Mouse (Mus musculus) liver, embryonic 15.5 days (tissue): Measurements from ENCODE around the gene Lrrc9. TPM values are rescaled to one million over a fixed set of nuclear protein-coding genes. Genes with fewer than 3 reads are reported as not detected.

Experiments used
- ATAC-seq: fragments of 200-750 bp; cut with Nextera tagmentation; 2 replicates; pipeline ENCODE4 v1.8.0; 2017; ENCODE audit warnings: moderate number of reproducible peaks, mild to moderate bottlenecking, moderate library complexity; ENCODE audit not compliant: insufficient read depth
- H3K27ac ChIP-seq: fragments of 300-500 bp; sonication (generic); replicated peaks from 2 replicates; pipeline ENCODE4 v1.5.1; 2015; ENCODE audit warnings: mild to moderate bottlenecking, inconsistent platforms
- H3K27me3 ChIP-seq: fragments of 300-500 bp; sonication (generic); 2 replicates; pipeline ENCODE4 v1.6.1; 2015; ENCODE audit warnings: mild to moderate bottlenecking, inconsistent platforms
- H3K36me3 ChIP-seq: fragments of 300-500 bp; sonication (generic); replicated peaks from 2 replicates; pipeline ENCODE4 v1.6.1; 2015; ENCODE audit warnings: moderate library complexity, mild to moderate bottlenecking, inconsistent platforms
- H3K4me1 ChIP-seq: fragments of 300-500 bp; sonication (generic); replicated peaks from 2 replicates; pipeline ENCODE4 v1.6.1; 2015; ENCODE audit warnings: inconsistent platforms
- H3K4me2 ChIP-seq: fragments of 300-500 bp; sonication (generic); 2 replicates; pipeline ENCODE4 v1.6.1; 2015; ENCODE audit warnings: moderate library complexity, mild to moderate bottlenecking, inconsistent platforms
- H3K4me3 ChIP-seq: fragments of 300-500 bp; sonication (generic); replicated peaks from 2 replicates; pipeline ENCODE4 v1.5.1; 2015; ENCODE audit warnings: mild to moderate bottlenecking, inconsistent platforms
- H3K9ac ChIP-seq: fragments of 300-500 bp; sonication (generic); 2 replicates; pipeline ENCODE4 v1.6.1; 2015; ENCODE audit warnings: moderate library complexity, mild to moderate bottlenecking, inconsistent platforms
- H3K9me3 ChIP-seq: fragments of 300-500 bp; sonication (generic); replicated peaks from 2 replicates; pipeline ENCODE4 v1.6.1; 2016; ENCODE audit warnings: inconsistent platforms
- WGBS: fragments of 180-500 bp; shearing (Covaris S2); methylation state at CpG from one replicate; pipeline ENCODE4 v1.1.7; 2015; ENCODE audit warnings: mixed read lengths; ENCODE audit not compliant: insufficient replicate concordance; 5-methylcytosine and 5-hydroxymethylcytosine counted together
- microRNA-seq: library from miRNA; unstranded; fragments of <30 nt; microRNA quantifications from one replicate; pipeline ENCODE4, GENCODE M21; 2016
- polyA plus RNA-seq: library from polyadenylated mRNA; unstranded; fragments of >200 nt; fragmentation: Nextera tagmentation; extraction: Ambion mirVana; gene quantifications from 2 replicates; pipeline ENCODE4 v1.2.1, GENCODE M21; 2015

The Lrrc9 gene
- polyA plus RNA-seq, 1 experiment from 2014 or later, result 0.12 TPM

DNA sequence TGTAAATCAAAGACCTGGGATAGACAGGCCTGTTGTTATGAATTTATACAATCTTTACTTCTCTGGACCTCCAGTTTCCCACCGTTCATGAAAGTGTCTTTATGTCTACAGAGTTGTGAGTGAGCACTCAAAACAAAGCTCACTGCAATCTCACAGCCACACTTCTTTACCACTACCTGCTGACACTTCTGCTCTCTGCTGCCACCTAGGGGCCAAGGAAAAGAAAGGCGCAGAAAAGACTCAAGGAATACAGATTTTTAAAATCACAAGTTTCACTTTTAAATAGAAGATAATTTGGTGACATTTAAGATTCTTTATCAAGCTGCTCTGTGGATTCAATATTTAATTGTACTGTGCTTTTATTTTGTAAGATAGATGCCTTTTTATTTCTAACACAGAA is 79.0 kb downstream of the Lrrc9 start:
- no peak overlapping the region for H3K4me3 ChIP-seq
- H3K4me2 ChIP-seq, result no peak overlapping the region
- ATAC-seq, result no peak
- 0 out of 2 replicates have a peak, but pooled peaks cover 3% of the 10 kb centered on the region for H3K4me1 ChIP-seq
- H3K27ac ChIP-seq, result no peak overlapping the region
- H3K9me3 ChIP-seq, result no peaks in the 10 kb centered on the region
- no peaks in the 10 kb centered on the region for H3K27me3 ChIP-seq
- 2% methylated on average over 2 of the region's 2 CpGs for WGBS
- H3K9ac ChIP-seq, result no peak overlapping the region
- H3K36me3 ChIP-seq, result no peaks in the 10 kb centered on the region

DNA sequence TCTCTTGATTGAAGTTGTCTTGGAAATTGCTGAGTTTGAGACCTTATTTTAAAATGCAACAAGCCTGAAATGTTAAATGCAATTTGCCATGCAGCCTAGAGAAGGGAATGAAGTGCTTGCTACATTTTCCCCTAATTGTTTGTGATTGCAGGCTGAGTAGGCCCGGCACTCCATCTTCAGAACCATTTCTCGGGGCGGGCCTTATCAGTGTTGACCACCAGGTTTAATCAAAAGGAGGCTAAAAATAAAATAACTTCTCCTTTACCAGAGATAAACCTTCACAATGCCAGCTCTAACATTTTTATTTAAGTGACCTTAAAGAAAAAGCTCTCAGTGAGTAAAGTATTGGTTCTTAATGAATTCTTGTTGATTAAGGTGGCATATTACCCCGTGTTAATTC is 83.9 kb downstream of the Lrrc9 start:
- 36% methylated on average over 4 of the region's 4 CpGs for WGBS
- Histone ChIP-seq H3K27me3 (no peaks in the 10 kb centered on the region), H3K4me3 (no peak overlapping the region), H3K36me3 (no peaks in the 10 kb centered on the region), H3K9ac (no peak overlapping the region), H3K27ac (no peak overlapping the region), H3K4me1 (0 out of 2 replicates have a peak, but pooled peaks cover 4% of the 10 kb centered on the region), H3K4me2 (no peak overlapping the region), H3K9me3 (no peaks in the 10 kb centered on the region)
- no peak for ATAC-seq

DNA sequence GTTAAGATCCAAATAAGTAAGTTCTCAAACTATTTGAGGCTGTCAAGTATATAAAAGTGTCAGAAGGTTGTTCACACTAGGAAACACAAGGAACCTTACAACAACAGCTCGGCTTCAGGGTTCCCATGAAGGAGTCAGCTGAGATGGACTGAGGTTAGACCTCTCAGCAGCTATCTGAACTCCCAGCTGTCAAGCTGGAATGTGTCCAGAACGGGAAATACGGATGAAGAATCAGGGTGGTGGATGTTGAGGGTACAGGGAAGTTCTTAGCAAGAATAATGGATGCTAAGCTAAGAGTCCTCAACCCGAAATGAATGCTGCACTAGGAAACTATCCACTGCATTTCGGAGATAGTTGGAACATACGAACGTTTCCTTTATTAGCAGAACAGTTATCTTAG is 90.6 kb downstream of the Lrrc9 start:
- no peak overlapping the region for H3K4me2 ChIP-seq
- H3K36me3 ChIP-seq, result no peaks in the 10 kb centered on the region
- H3K9me3 ChIP-seq, result no peaks in the 10 kb centered on the region
- no peak overlapping the region for H3K9ac ChIP-seq
- no peaks in the 10 kb centered on the region for H3K27me3 ChIP-seq
- peaks cover 15% of the 10 kb centered on the region for H3K4me1 ChIP-seq
- H3K4me3 ChIP-seq, result no peak overlapping the region
- no peak for ATAC-seq
- WGBS, result 64% methylated on average over 7 of the region's 7 CpGs
- no peak overlapping the region for H3K27ac ChIP-seq

DNA sequence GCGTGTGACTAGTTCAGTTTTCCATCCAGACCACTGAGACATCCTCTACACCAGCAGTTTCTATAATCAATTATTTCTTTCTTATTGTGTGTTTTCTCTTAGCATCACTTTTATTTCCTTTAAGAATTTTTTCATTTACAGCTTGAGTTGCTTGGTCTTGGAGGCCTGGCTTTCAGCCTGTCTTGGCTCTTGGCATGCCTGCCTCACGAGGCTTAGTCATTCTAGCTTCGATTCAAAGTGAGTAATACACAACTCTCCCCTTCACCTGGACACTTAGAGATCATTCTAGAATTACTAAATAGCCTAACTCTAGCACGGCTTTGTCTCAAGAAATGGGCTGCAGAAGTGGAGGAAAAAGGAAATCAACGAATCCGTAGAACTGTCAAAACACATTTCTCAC is 92.3 kb downstream of the Lrrc9 start:
- no peaks in the 10 kb centered on the region for H3K27me3 ChIP-seq
- H3K9ac ChIP-seq, result no peak overlapping the region
- H3K36me3 ChIP-seq, result no peaks in the 10 kb centered on the region
- no peaks in the 10 kb centered on the region for H3K9me3 ChIP-seq
- peaks cover 15% of the 10 kb centered on the region for H3K4me1 ChIP-seq
- WGBS, result 56% methylated on average over 6 of the region's 6 CpGs
- no peak for ATAC-seq
- H3K4me3 ChIP-seq, result no peak overlapping the region
- no peak overlapping the region for H3K4me2 ChIP-seq
- H3K27ac ChIP-seq, result no peak overlapping the region

DNA sequence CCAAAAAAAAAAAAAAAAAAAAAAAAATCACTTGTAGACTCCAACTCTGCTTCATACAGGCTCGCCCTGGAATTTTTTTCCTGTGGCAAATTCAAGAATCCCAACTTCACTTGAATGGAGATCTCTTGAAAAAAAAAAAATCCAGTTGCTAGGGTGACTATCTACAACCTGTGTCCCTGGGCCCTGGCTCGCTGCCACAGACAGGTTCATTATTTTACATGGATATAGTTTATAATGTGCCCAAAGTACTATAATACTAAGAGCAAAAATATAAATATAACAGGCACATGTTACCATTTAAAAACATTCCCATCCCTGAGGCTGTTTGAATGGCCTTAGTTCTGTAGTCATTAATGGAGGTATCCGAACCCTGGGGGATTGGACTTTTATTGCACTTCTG is 93.9 kb downstream of the Lrrc9 start:
- Histone ChIP-seq H3K27ac (no peak overlapping the region; the same call in 1 of the 2 replicates), H3K9me3 (no peaks in the 10 kb centered on the region), H3K4me1 (peaks cover 15% of the 10 kb centered on the region), H3K36me3 (no peaks in the 10 kb centered on the region), H3K27me3 (no peaks in the 10 kb centered on the region), H3K4me3 (peak overlapping the region; percentile 67), H3K4me2 (peak overlapping the region; percentile 88), H3K9ac (no peak overlapping the region)
- 52% methylated on average over 3 of the region's 3 CpGs for WGBS
- no peak for ATAC-seq

DNA sequence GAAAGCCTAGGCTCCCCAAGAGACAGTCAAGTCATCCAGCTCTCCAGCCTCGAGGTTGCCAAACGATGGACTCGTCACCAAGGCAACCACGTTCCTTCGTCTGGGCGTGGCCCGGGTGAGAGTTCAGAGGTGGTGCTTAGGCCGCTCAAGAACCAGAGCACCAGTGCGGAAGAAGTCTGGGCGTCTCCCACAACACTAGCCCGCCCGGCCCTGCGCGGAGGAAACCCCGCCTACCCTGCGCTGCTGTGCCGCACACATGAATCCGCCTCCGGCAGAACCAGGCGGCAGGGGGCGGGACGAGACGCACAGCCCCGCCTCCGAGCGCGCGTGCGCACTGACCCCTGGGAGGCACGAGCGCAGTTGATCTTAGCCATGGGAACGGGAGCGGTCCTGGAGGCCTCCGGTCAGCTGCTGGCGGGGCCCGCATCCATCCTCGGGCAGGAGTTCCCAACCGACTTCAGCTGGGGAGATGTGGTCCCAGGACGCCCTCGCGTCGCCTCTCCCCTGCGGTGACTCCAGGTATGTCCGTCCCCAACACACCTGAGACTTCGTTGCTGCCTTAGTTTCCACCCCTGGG is 94.4 kb downstream of the Lrrc9 start, which contains the start of gene Pcnx4:
TSS of gene Pcnx4 (plus strand) at position 363 of the 577 bp plus-strand sequence.
- Histone ChIP-seq H3K27me3 (no peaks in the 10 kb centered on the region), H3K9ac (peak within 1 kb of the TSS; percentile 65), H3K36me3 (no peaks in the 10 kb centered on the region), H3K9me3 (no peaks in the 10 kb centered on the region), H3K27ac (peak within 1 kb of the TSS; percentile 52; the same call in 1 of the 2 replicates), H3K4me2 (peak within 1 kb of the TSS; percentile 88), H3K4me3 (peak within 1 kb of the TSS; percentile 67), H3K4me1 (peaks cover 15% of the 10 kb centered on the region)
- peak; percentile 100 for ATAC-seq
- WGBS, result under 1% methylated on average over 45 of the region's 45 CpGs

DNA sequence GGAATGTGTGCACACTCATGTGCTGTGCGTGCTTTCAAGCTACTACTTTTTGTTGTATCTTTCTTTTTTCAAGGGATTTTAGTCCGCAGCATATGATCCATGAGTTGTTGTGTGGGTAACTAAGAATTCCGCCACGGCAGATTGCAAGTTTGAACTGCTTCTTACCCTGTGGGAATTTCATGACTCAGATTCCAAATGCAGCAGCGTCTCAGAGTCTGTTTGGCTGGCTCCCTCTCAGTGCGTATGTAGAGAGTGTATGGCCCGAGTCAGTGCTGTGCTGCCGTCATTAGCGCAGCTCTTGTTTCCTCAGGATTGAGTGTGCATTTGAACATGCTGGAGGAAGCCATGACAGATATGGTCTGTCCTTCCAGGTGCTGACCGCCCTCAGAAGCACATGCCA is 96.9 kb downstream of the Lrrc9 start:
- Histone ChIP-seq H3K4me1 (peaks cover 15% of the 10 kb centered on the region), H3K27me3 (no peaks in the 10 kb centered on the region), H3K4me2 (no peak overlapping the region), H3K9ac (no peak overlapping the region), H3K27ac (no peak overlapping the region), H3K9me3 (no peaks in the 10 kb centered on the region), H3K36me3 (no peaks in the 10 kb centered on the region; the same call in 1 of the 2 replicates), H3K4me3 (no peak overlapping the region)
- no peak for ATAC-seq
- 83% methylated on average over 10 of the region's 10 CpGs for WGBS

DNA sequence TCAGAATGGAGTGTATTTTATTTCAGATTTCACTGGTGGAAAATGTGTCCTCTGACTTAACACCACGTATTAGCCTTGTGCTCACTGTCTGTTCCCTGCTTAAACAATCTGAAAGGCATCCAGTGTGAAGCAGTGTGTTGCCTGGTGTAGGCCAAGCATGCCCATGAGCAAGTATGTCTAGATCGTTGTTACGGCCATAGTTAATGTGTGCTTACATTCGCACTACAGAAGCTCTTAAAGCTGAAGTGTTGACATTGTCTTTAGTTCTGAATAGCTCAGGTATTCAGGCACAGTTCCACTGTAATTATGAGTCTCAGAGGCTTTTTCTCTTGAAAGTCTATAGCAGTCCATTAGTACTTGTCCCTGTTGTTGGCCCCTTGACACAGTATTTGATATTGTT is 112.7 kb downstream of the Lrrc9 start:
- Histone ChIP-seq H3K4me3 (no peak overlapping the region), H3K4me1 (no peaks in the 10 kb centered on the region), H3K9ac (no peak overlapping the region), H3K27ac (no peak overlapping the region), H3K27me3 (no peaks in the 10 kb centered on the region), H3K4me2 (no peak overlapping the region), H3K9me3 (no peaks in the 10 kb centered on the region), H3K36me3 (no peaks in the 10 kb centered on the region)
- 75% methylated on average over 4 of the region's 4 CpGs for WGBS
- ATAC-seq, result no peak

DNA sequence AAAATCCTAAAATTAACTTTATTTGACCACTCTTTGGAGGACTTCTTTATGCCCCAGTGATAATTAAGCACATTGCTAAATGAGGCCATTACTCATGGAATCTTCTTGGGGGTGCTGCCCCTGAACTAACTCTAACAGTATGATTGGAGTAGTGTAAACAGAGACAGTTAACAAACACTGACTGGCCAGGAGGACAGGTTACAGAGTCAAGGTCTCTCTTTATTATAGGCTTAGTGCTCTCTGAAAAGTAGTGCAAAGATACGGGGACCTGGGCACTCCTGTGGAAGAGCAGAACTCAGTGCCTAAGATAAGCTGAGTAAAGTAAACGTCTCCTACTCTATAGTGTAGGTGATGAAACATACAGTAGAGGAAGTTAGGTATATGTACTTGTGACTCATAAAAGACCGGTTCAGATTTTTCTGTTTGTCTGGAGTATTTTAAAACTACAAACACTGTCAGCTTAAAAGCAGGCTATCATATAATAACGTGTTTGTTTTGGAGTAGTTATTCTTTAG is 122.7 kb downstream of the Lrrc9 start:
- H3K27me3 ChIP-seq, result no peaks in the 10 kb centered on the region
- 54% methylated on average over 4 of the region's 4 CpGs for WGBS
- no peak overlapping the region for H3K9ac ChIP-seq
- H3K9me3 ChIP-seq, result no peaks in the 10 kb centered on the region
- H3K27ac ChIP-seq, result no peak overlapping the region
- H3K4me2 ChIP-seq, result no peak overlapping the region
- H3K4me3 ChIP-seq, result no peak overlapping the region
- no peaks in the 10 kb centered on the region for H3K4me1 ChIP-seq
- ATAC-seq, result no peak
- no peaks in the 10 kb centered on the region for H3K36me3 ChIP-seq

Small RNAs within 50 kb of the gene (microRNA-seq; reads per million reads assigned to microRNA genes)
- gene Gm44392, result not detected

Other genes with a start within 250 kb of the Lrrc9 start
- gene Rtn1, start 32.8 kb upstream of the Lrrc9 start, polyA plus RNA-seq, result 2.0 TPM in 2 replicates
- 2.0 and 2.1 TPM in 2 replicates for gene Pcnx4, start 94.5 kb downstream of the Lrrc9 start, polyA plus RNA-seq
- 0.05 TPM in 1 of 2 replicates, not detected in the other for gene Gm4756, start 207.8 kb downstream of the Lrrc9 start, polyA plus RNA-seq
- gene Dhrs7, start 223.0 kb downstream of the Lrrc9 start, polyA plus RNA-seq, result 34.7 and 48.8 TPM in 2 replicates